Mouse (Mus musculus): ENCODE data around the gene Diexf.

DNA sequence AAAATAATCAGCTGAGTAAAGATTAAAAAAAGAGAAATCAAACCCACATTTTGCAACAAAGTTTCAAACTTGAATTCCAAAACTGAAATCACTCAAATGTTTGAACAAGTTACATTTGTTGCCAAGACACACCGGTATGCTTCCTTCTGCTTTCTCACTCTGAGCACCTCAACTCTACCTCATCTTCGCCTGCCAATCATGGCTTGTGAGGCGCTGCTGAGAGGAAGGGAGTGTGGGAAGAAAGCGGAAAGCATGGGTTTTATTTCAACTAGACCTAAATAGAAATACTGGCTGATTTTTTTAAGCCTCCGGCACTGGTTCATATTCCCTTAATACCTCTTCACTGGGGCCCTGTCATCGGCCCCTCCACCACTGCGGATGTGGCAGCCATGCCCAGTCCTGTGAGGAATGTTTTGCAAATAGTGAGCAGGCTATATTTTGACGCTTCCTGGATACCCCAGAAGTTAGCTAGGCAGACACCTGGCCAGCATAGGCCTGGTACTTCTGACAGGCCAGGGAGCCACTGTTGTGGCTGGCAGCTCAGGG is 12.5 kb upstream of the Diexf start:
- TF ChIP-seq POLR2A (IDR thresholded peaks at IDR 0.05; ENCODE audit: low read depth, low read length) = no peak
- TF ChIP-seq CTCF (conservative IDR thresholded peaks at IDR 0.05; ENCODE audit: insufficient read depth, insufficient read length, low read depth, low read length) = no peak
